Mouse (Mus musculus): Measurements from ENCODE around the gene Kpna2. TPM values are rescaled to one million over a fixed set of nuclear protein-coding genes. Genes with fewer than 3 reads are reported as not detected.

The Kpna2 gene
- 14.5 and 17.7 TPM in 2 replicates for polyA plus RNA-seq (2012; rRNA removed)

DNA sequence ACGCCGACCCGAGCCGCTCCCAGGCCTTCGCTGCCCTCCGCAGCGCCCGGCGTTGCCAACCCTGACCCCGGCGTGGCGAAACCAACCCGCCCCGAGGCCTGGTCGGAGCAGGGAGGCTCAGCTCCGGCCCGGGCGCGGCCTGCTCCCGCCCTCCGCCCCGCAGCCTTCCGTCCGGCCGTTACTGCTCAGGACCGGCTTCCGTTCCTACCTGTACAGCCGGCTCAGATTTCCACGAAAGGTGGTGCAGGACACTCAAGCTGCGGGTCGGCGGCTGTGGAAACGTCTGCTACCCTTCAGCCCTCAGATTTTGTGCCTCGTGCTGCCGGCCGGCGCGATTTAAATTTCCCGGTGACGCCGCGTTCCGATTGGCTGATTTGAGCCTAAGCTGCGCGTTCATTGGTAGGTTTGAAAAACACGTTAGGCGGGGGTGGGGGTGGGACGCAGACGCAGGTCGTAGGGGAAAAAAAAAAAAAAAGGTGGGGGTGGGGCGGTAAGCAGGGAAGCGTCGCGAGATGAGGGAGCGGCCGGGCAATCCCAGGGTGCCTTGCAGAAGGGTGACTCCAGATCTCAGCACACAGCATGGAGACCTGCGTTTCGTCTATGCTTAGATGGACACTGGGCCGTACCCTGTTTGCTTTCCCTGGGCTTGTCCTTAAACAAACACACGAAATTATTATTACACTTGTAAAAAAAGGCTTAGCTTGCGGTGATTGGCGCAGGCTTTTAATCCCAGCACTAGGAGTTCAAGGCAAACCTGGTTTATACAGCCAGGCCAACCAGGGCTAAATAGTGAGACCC is at the start of gene Kpna2:
Kpna2 (minus strand) TSS at position 391 of the 798 bp plus-strand sequence.

GRCm38 (mm10) chr11:107025411-107026321 is 26.3 kb upstream of the Kpna2 start, which contains the start of gene 1810010H24Rik:
1810010H24Rik (plus strand) TSS chr11:107025681.

Other genes starting within 250 kb of the Kpna2 start
- gene Pecam1, start 248.9 kb downstream of the Kpna2 start, polyA plus RNA-seq (2012; rRNA removed) = 5.6 and 8.9 TPM in 2 replicates
- 0.13 and 0.15 TPM in 2 replicates for gene Milr1, start 248.3 kb downstream of the Kpna2 start, polyA plus RNA-seq (2012; rRNA removed)
- gene Polg2, start 220.0 kb downstream of the Kpna2 start, polyA plus RNA-seq (2012; rRNA removed) = 2.2 and 2.6 TPM in 2 replicates
- 462 and 553 TPM in 2 replicates for gene Ddx5, start 210.4 kb downstream of the Kpna2 start, polyA plus RNA-seq (2012; rRNA removed)
- gene Cep95, start 210.3 kb downstream of the Kpna2 start, polyA plus RNA-seq (2012; rRNA removed) = 0.14 and 0.50 TPM in 2 replicates
- gene Smurf2, start 78.8 kb downstream of the Kpna2 start, polyA plus RNA-seq (2012; rRNA removed) = 1.6 and 2.4 TPM in 2 replicates
- 1.3 and 1.6 TPM in 2 replicates for gene 1810010H24Rik, start 26.1 kb upstream of the Kpna2 start, polyA plus RNA-seq (2012; rRNA removed)
- 4.6 and 7.7 TPM in 2 replicates for gene Bptf, start 132.6 kb upstream of the Kpna2 start, polyA plus RNA-seq (2012; rRNA removed)
- 0.88 and 1.6 TPM in 2 replicates for gene Nol11, start 189.8 kb upstream of the Kpna2 start, polyA plus RNA-seq (2012; rRNA removed)